Mouse (Mus musculus) embryonic facial prominence, embryonic 15.5 days (tissue): ENCODE measurements around the gene Acot3. TPM values are rescaled to one million over a fixed set of nuclear protein-coding genes. Genes with fewer than 3 reads are reported as not detected.
A peak's percentile ranks its signal among the peaks of the same experiment; 100 is the strongest.
"Not testable (repeated sequence)": the region's sequence is repeated elsewhere in the genome, so short reads cannot be mapped to it uniquely, and the experiment has no call there.

Experiments
- ATAC-seq: fragments of 200-750 bp; cut with Nextera tagmentation; 2 replicates; pipeline ENCODE4 v1.8.0; 2017; ENCODE audit warnings: low read depth, moderate TSS enrichment; ENCODE audit not compliant: insufficient number of reproducible peaks, low FRiP score, low TSS enrichment
- H3K27ac ChIP-seq: fragments of 300-500 bp; sonication (generic); replicated peaks from 2 replicates; pipeline ENCODE4 v1.5.1; 2015; ENCODE audit warnings: mild to moderate bottlenecking, inconsistent platforms
- H3K27me3 ChIP-seq: fragments of 300-500 bp; sonication (generic); 2 replicates; pipeline ENCODE4 v1.6.1; 2015; ENCODE audit warnings: inconsistent platforms
- H3K36me3 ChIP-seq: fragments of 300-500 bp; sonication (generic); 2 replicates; pipeline ENCODE4 v1.6.1; 2015; ENCODE audit warnings: mild to moderate bottlenecking, inconsistent platforms
- H3K4me1 ChIP-seq: fragments of 300-500 bp; sonication (generic); 2 replicates; pipeline ENCODE4 v1.6.1; 2015; ENCODE audit warnings: inconsistent platforms
- H3K4me2 ChIP-seq: fragments of 300-500 bp; sonication (generic); replicated peaks from 2 replicates; pipeline ENCODE4 v1.6.1; 2015; ENCODE audit warnings: mild to moderate bottlenecking, inconsistent platforms
- H3K4me3 ChIP-seq: fragments of 300-500 bp; sonication (generic); replicated peaks from 2 replicates; pipeline ENCODE4 v1.5.1; 2015; ENCODE audit warnings: mild to moderate bottlenecking, inconsistent platforms
- H3K9ac ChIP-seq: fragments of 300-500 bp; sonication (generic); 2 replicates; pipeline ENCODE4 v1.6.1; 2015; ENCODE audit warnings: inconsistent platforms
- H3K9me3 ChIP-seq: fragments of 300-500 bp; sonication (generic); replicated peaks from 2 replicates; pipeline ENCODE4 v1.6.1; 2016; ENCODE audit warnings: inconsistent platforms
- WGBS: fragments of 180-500 bp; shearing (Covaris S2); methylation state at CpG from one replicate; pipeline ENCODE4 v1.1.7; 2015; 5-methylcytosine and 5-hydroxymethylcytosine counted together
- polyA plus RNA-seq: library from polyadenylated mRNA; unstranded; fragments of >200 nt; fragmentation: Nextera tagmentation; extraction: Ambion mirVana; gene quantifications from 2 replicates; pipeline ENCODE4 v1.2.1, GENCODE M21; 2015

Acot3 gene
- not detected in 2 replicates for polyA plus RNA-seq

DNA sequence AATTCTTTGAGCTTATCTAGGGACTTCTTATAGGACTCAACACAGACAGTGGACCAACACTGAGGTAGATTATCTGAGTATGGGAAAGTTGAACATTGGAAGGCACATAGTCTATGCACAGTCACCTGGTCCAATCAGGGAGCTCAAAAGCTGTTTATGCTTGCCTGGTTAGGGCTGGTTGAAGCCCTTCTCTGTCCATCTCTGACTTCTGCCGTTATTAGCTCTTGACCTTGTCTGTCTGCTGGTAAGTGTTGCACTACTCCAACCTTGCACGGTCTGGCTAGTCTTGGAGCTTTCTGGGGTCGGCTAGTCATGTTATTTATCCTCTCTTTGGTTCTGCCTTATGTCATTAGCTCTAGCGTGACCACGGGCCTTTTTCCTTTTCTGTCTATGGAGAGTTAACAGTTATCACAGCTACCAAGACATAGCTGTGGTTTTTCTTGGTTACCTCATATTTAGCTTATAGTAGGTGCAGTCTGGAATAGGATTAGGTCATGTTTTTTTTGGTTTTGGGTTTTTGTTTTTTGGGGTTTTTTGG, at the start of gene Acot3:
Acot3 (plus strand) TSS at position 208 of the 538 bp plus-strand sequence.
- WGBS = 74% methylated on average over 5 of the region's 5 CpGs
- H3K27me3 ChIP-seq = peaks cover 13% of the 10 kb centered on the region
- no peak within 1 kb of the TSS for H3K9ac ChIP-seq
- H3K4me1 ChIP-seq = peaks cover 6% of the 10 kb centered on the region
- H3K36me3 ChIP-seq = no peaks in the 10 kb centered on the region
- no peak within 1 kb of the TSS for H3K4me3 ChIP-seq
- no peak for ATAC-seq
- H3K9me3 ChIP-seq = no peaks in the 10 kb centered on the region
- no peak within 1 kb of the TSS for H3K4me2 ChIP-seq
- H3K27ac ChIP-seq = no peak within 1 kb of the TSS

DNA sequence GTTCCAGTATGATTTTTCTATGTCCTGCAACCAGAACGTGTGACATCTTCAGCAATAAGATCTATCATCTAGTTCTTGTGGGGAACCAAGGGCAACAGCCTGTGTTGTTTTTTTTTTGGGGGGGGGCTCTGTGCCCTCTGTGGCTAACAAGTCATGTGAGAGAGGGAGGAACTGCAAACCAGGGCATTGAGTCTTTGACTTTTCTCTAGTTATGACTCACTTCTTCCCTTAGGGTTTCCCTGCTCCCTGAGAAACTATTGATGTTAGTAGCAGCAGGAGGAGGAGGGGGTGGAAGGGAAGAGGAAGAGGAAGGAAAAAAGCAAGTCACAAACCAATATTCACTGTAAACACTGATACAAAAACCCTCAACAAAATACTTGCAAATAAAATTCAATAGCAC, 48.1 kb upstream of the Acot3 start:
- H3K9me3 ChIP-seq = no peaks in the 10 kb centered on the region; the same call in 1 of the 2 replicates
- peaks cover 7% of the 10 kb centered on the region for H3K4me1 ChIP-seq
- WGBS = 78% methylated on average over 1 of the region's 1 CpGs
- H3K36me3 ChIP-seq = no peaks in the 10 kb centered on the region
- no peak overlapping the region for H3K27ac ChIP-seq
- H3K27me3 ChIP-seq = no peaks in the 10 kb centered on the region
- no peak overlapping the region for H3K9ac ChIP-seq
- H3K4me2 ChIP-seq = no peak overlapping the region
- no peak overlapping the region for H3K4me3 ChIP-seq
- no peak for ATAC-seq

DNA sequence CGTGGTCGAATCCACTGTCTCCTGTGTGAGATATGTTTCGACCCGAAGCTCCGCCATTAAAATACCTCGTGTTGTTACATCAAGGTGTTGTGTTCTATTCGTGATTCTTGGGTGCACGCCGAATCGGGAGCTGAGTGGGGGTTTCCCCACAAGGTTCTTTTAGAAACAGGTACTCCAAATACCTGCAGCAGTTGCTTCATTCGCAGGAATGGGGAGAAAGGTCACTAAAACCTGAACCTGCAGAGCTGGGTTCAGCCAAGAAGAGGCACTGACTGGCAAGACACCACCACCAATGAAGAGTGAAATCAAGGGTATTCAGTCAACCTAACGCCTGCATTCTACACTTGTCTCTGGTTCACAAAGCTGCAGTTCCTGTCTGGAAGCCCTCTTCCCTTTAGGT, 43.7 kb upstream of the Acot3 start:
- H3K4me2 ChIP-seq = no peak overlapping the region
- no peak overlapping the region for H3K27ac ChIP-seq
- H3K9ac ChIP-seq = no peak overlapping the region
- no peak for ATAC-seq
- no peaks in the 10 kb centered on the region for H3K27me3 ChIP-seq
- H3K9me3 ChIP-seq = no peaks in the 10 kb centered on the region
- 85% methylated on average over 12 of the region's 12 CpGs for WGBS
- H3K4me3 ChIP-seq = no peak overlapping the region
- H3K4me1 ChIP-seq = peaks cover 18% of the 10 kb centered on the region
- H3K36me3 ChIP-seq = no peaks in the 10 kb centered on the region

DNA sequence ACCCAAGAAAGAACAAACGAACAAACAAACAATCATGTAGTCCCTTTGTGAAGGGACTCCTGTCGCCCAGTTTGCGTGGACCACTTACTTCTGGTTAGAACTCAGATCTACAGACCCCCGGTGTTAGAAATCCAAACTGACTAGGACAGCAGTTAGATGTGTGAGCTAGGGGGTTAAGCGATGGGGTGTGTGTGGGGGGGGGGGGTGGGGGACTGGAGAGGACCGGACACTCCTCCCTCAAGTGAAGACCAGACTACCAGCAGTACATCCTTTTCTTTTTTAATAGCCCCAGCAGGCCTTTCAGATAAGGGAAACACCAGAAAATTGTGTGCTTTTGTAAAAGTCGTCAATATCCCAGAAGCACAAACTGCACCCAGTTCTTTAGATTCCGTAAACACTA, 43.2 kb upstream of the Acot3 start:
- WGBS = 63% methylated on average over 8 of the region's 8 CpGs
- H3K9ac ChIP-seq = no peak overlapping the region
- H3K9me3 ChIP-seq = no peaks in the 10 kb centered on the region
- peak overlapping the region; percentile 52 for H3K4me3 ChIP-seq
- peaks cover 18% of the 10 kb centered on the region for H3K4me1 ChIP-seq
- no peaks in the 10 kb centered on the region for H3K36me3 ChIP-seq
- H3K4me2 ChIP-seq = peak overlapping the region; percentile 61
- peak overlapping the region; percentile 83 for H3K27ac ChIP-seq
- no peaks in the 10 kb centered on the region for H3K27me3 ChIP-seq
- no peak for ATAC-seq

DNA sequence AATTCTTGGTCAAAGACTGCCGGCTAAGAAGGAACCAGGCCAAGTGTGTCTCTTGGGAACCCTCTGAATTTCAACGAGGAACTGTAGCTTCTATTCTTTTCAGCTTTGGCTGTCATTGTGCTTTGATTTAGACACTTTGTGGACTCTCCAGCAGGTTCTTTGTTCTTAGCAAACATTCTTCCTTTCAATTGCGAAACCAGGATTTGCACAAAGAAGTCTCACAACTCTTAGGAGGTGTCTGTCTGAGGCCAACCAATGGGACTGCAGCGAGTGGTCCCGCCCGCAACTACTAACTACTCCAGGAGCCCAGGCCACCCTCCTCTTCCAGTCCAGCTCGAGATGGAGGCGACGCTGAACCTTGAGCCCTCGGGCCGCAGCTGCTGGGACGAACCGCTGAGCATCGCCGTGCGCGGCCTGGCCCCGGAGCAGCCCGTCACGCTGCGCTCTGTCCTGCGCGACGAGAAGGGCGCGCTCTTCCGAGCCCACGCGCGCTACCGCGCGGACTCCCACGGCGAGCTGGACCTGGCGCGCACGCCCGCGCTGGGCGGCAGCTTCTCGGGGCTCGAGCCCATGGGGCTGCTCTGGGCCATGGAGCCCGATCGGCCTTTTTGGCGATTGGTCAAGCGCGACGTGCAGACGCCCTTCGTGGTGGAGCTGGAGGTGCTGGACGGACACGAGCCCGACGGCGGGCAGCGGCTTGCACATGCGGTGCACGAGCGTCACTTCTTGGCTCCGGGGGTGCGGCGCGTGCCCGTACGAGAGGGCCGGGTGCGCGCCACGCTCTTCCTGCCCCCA, 42.6 kb upstream of the Acot3 start, which contains the start of gene Acot1:
Acot1 (plus strand) TSS at position 320 of the 795 bp plus-strand sequence.
- not testable (repeated sequence) for H3K36me3 ChIP-seq, H3K9me3 ChIP-seq, H3K27me3 ChIP-seq
- Histone ChIP-seq H3K4me1 (peaks cover 18% of the 10 kb centered on the region), H3K27ac (peak within 1 kb of the TSS; percentile 83), H3K4me3 (peak within 1 kb of the TSS; percentile 52), H3K4me2 (peak within 1 kb of the TSS; percentile 61), H3K9ac (peak within 1 kb of the TSS; percentile 35; the same call in 1 of the 2 replicates)
- under 1% methylated on average over 58 of the region's 70 CpGs for WGBS
- peak; percentile 92 for ATAC-seq

DNA sequence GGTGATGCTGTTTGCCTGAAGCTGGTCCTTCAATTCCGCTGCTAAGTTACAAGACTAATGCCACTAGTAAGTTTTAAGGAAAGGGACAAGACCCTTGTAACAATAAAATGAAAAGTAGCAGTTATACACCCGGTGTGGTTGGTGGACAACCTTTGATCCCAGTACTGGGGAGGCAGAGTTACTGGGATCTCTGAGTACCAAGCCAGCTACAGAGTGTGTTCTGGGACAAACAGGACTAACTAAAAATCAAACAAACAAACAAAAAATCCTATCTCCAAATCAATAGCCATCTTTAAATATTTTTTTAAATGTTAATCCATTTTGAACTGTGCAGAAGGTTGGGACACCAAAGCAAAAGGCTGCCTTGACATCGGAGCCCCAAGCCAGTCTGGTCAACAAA, 41.7 kb upstream of the Acot3 start:
- H3K4me1 ChIP-seq = peaks cover 18% of the 10 kb centered on the region
- 71% methylated on average over 3 of the region's 3 CpGs for WGBS
- H3K27me3 ChIP-seq = no peaks in the 10 kb centered on the region
- no peaks in the 10 kb centered on the region for H3K36me3 ChIP-seq
- H3K27ac ChIP-seq = no peak overlapping the region
- peak overlapping the region; percentile 61 for H3K4me2 ChIP-seq
- H3K9ac ChIP-seq = no peak overlapping the region
- H3K9me3 ChIP-seq = no peaks in the 10 kb centered on the region
- no peak for ATAC-seq
- H3K4me3 ChIP-seq = peak overlapping the region; percentile 52

DNA sequence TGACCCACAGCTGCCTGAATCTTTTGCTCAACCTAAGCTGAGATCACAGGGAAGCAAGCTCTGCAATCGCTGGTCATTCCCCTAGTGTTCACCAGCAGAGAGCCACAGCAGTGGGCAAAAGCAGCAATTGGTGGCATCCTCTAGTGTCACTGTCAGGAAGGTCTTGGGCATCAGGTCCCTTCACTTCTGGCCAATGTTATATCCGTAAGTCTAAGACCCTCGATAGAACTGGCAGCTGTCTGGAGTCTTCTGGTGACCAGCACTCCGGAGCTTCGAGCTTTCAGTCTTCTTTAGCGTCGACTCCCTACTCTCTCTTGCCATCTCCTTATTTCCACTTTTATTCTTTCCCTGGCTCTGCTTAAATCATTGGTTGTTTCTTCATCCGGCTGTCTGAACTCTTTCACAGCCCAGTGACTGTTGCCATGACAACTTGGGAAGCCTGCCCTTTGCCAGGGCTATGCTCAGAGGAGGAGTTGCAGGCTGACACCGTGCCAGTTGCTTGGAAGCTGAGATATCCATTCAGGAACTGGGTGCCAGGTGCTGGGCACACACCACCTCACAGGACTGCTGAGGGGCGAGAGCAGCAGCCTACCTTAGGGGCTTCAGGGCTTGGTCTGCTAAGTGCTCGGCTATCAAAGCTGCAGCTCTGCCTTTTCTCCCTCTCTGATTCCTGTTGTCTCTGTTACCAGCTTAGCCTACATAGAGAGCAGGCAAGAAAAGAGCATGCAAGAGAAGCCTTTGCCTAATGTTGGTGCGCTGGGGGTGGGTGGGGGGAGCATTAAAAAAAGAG, 40.5 kb upstream of the Acot3 start:
- peak overlapping the region; percentile 35 for H3K4me2 ChIP-seq
- H3K9ac ChIP-seq = no peak overlapping the region
- H3K4me1 ChIP-seq = peaks cover 18% of the 10 kb centered on the region
- ATAC-seq = no peak
- no peaks in the 10 kb centered on the region for H3K9me3 ChIP-seq
- no peak overlapping the region for H3K27ac ChIP-seq
- no peaks in the 10 kb centered on the region for H3K27me3 ChIP-seq
- no peak overlapping the region for H3K4me3 ChIP-seq
- WGBS = 50% methylated on average over 12 of the region's 12 CpGs
- no peaks in the 10 kb centered on the region for H3K36me3 ChIP-seq

DNA sequence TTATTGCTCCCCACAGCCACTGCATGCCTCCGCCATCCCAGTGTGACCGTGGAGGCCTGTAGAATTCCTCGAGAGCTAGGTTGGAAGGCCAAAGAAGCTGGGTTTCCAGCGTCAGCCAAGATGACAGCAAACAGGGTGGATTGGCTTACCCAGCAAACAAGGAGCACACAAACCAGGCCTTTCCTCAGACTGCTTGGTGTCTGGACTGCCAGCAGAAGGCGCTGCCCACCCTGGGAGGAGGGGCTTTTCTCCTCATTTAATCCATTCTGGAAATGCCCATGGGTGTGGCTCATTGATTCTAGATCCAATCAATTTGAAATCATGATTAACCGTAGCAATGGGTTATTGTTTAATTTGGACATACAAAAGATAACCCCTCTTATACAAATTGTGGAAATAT, 38.8 kb upstream of the Acot3 start:
- Histone ChIP-seq H3K27me3 (no peaks in the 10 kb centered on the region), H3K4me2 (no peak overlapping the region), H3K9ac (no peak overlapping the region), H3K4me1 (peaks cover 18% of the 10 kb centered on the region), H3K9me3 (no peaks in the 10 kb centered on the region), H3K4me3 (no peak overlapping the region), H3K27ac (no peak overlapping the region), H3K36me3 (no peaks in the 10 kb centered on the region)
- 70% methylated on average over 6 of the region's 6 CpGs for WGBS
- no peak for ATAC-seq

DNA sequence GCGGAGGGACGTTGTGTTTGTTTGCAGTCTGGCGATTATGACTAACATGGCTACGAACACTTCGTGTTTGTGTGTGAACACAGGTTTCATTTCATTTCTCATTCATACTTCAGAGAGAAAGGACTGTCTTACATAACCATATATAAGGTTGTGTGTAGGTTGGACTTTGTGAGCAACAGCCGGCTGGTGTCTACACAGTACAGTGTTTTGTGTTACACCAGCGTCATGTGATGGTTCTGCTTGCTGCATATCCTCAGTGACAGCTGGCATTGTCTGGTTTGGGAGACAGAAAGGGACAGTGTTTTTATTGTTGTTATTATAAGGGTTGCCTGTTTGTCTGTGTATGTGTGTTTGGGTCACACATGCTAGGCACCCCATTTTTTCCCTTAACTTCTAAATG, 38.2 kb upstream of the Acot3 start:
- no peak for ATAC-seq
- Histone ChIP-seq H3K9ac (no peak overlapping the region), H3K4me1 (peaks cover 16% of the 10 kb centered on the region), H3K9me3 (no peaks in the 10 kb centered on the region), H3K27ac (no peak overlapping the region), H3K4me3 (no peak overlapping the region), H3K36me3 (no peaks in the 10 kb centered on the region), H3K27me3 (no peaks in the 10 kb centered on the region), H3K4me2 (no peak overlapping the region)
- WGBS = 93% methylated on average over 7 of the region's 7 CpGs

DNA sequence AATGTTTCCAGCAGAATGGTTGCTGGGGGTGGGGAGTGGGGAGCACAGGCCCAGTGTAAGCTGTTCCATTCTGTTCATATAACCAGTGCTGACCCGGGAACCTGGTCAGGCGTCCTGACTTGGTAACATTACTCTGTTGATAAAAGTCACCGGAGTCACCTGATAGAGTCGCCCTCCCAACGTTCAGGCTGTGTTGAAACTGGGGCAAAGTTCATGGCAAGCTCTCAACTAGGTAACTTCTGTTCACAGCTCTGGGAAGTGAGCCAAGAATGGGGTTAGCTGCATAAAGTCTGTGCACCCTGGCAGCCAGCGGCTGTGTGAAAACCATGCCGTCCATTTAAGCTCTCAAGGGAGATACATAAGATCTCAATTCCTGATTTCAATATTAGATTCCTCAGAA, 31.4 kb upstream of the Acot3 start:
- 43% methylated on average over 7 of the region's 7 CpGs for WGBS
- H3K9me3 ChIP-seq, H3K4me1 ChIP-seq, H3K9ac ChIP-seq, H3K36me3 ChIP-seq, H3K4me3 ChIP-seq, H3K27ac ChIP-seq, H3K4me2 ChIP-seq, ATAC-seq, H3K27me3 ChIP-seq: not testable (repeated sequence)

DNA sequence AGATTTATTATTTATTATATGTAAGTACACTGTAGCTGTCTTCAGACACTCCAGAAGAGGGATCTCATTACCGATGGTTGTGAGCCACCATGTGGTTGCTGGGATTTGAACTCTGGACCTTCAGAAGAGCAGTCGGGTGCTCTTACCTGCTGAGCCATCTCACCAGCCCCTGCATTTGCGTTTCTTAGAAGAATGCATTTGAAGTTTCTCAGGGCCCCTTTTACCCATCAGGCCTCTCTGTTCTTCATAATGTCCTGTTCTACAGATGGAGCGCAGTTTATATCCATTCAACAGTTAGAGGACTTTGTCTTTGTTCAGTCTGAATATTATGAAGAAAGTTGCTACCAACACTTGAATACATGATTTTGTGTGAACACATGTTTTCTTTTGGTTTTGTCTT, 29.7 kb upstream of the Acot3 start:
- not testable (repeated sequence) for H3K27me3 ChIP-seq, H3K27ac ChIP-seq, ATAC-seq, H3K4me2 ChIP-seq, H3K9me3 ChIP-seq, H3K4me1 ChIP-seq, H3K4me3 ChIP-seq, H3K36me3 ChIP-seq, H3K9ac ChIP-seq
- 94% methylated on average over 4 of the region's 4 CpGs for WGBS
